Mouse (Mus musculus) stomach, embryonic 15.5 days (tissue): ENCODE measurements around the gene Gm17657. TPM values are rescaled to one million over a fixed set of nuclear protein-coding genes. Genes with fewer than 3 reads are reported as not detected.

ENCODE experiments used
- ATAC-seq: fragments of 200-750 bp; cut with Nextera tagmentation; 2 replicates; pipeline ENCODE4 v1.8.0; 2017; ENCODE audit warnings: low read depth, moderate number of reproducible peaks, moderate TSS enrichment; ENCODE audit not compliant: insufficient read depth, low FRiP score
- H3K27ac ChIP-seq: fragments of 300-500 bp; sonication (generic); 2 replicates; pipeline ENCODE4 v1.5.1; 2015; ENCODE audit warnings: mild to moderate bottlenecking, inconsistent platforms
- H3K27me3 ChIP-seq: fragments of 300-500 bp; sonication (generic); replicated peaks from 2 replicates; pipeline ENCODE4 v1.6.1; 2015; ENCODE audit warnings: inconsistent platforms
- H3K36me3 ChIP-seq: fragments of 300-500 bp; sonication (generic); 2 replicates; pipeline ENCODE4 v1.6.1; 2015; ENCODE audit warnings: inconsistent platforms
- H3K4me1 ChIP-seq: fragments of 300-500 bp; sonication (generic); 2 replicates; pipeline ENCODE4 v1.6.1; 2015; ENCODE audit warnings: inconsistent platforms
- H3K4me2 ChIP-seq: fragments of 300-500 bp; sonication (generic); 2 replicates; pipeline ENCODE4 v1.6.1; 2015; ENCODE audit warnings: mild to moderate bottlenecking, inconsistent platforms
- H3K4me3 ChIP-seq: fragments of 300-500 bp; sonication (generic); replicated peaks from 2 replicates; pipeline ENCODE4 v1.5.1; 2015; ENCODE audit warnings: inconsistent platforms
- H3K9ac ChIP-seq: fragments of 300-500 bp; sonication (generic); 2 replicates; pipeline ENCODE4 v1.6.1; 2015; ENCODE audit warnings: inconsistent platforms
- H3K9me3 ChIP-seq: fragments of 300-500 bp; sonication (generic); 2 replicates; pipeline ENCODE4 v1.6.1; 2016; ENCODE audit warnings: inconsistent platforms
- WGBS: fragments of 180-500 bp; shearing (Covaris S2); methylation state at CpG from one replicate; pipeline ENCODE4 v1.1.7; 2015; 5-methylcytosine and 5-hydroxymethylcytosine counted together
- polyA plus RNA-seq: library from polyadenylated mRNA; unstranded; fragments of >200 nt; fragmentation: Nextera tagmentation; extraction: Ambion mirVana; gene quantifications from 2 replicates; pipeline ENCODE4 v1.2.1, GENCODE M21; 2015

The Gm17657 gene
- polyA plus RNA-seq, 1 experiment from 2014 or later, result not detected

- WGBS, result 92% methylated on average over 6 of the region's 6 CpGs
- Histone ChIP-seq H3K36me3 (peaks cover 12% of the 10 kb centered on the region; the same call in 1 of the 2 replicates), H3K27ac (no peak overlapping the region), H3K4me1 (no peaks in the 10 kb centered on the region), H3K9me3 (no peaks in the 10 kb centered on the region), H3K9ac (no peak overlapping the region), H3K4me2 (no peak overlapping the region), H3K4me3 (no peak overlapping the region), H3K27me3 (no peaks in the 10 kb centered on the region)
- no peak for ATAC-seq
Observed at GRCm38 (mm10) chr17:29569831-29570230, 20.4 kb upstream of the Gm17657 start.

GRCm38 (mm10) chr17:29568435-29568834 is 19.0 kb upstream of the Gm17657 start:
- Histone ChIP-seq H3K27ac (no peak overlapping the region), H3K9ac (no peak overlapping the region), H3K36me3 (peaks cover 12% of the 10 kb centered on the region; the same call in 1 of the 2 replicates), H3K4me1 (no peaks in the 10 kb centered on the region), H3K9me3 (no peaks in the 10 kb centered on the region), H3K4me2 (no peak overlapping the region), H3K4me3 (no peak overlapping the region), H3K27me3 (no peaks in the 10 kb centered on the region)
- WGBS, result 91% methylated on average over 15 of the region's 15 CpGs
- ATAC-seq, result no peak

GRCm38 (mm10) chr17:29565521-29565920 is 16.1 kb upstream of the Gm17657 start:
- no peaks in the 10 kb centered on the region for H3K4me1 ChIP-seq

GRCm38 (mm10) chr17:29558476-29558875 is 9.0 kb upstream of the Gm17657 start:
- Histone ChIP-seq H3K4me3 (no peak overlapping the region), H3K27me3 (no peaks in the 10 kb centered on the region), H3K9me3 (no peaks in the 10 kb centered on the region), H3K4me1 (peaks cover 15% of the 10 kb centered on the region), H3K9ac (no peak overlapping the region), H3K27ac (no peak overlapping the region), H3K4me2 (no peak overlapping the region), H3K36me3 (no peaks in the 10 kb centered on the region)
- 61% methylated on average over 5 of the region's 5 CpGs for WGBS
- no peak for ATAC-seq

More at GRCm38 (mm10) chr17:29565521-29565920, 16.1 kb upstream of the Gm17657 start:
- no peaks in the 10 kb centered on the region for H3K9me3 ChIP-seq
- no peak overlapping the region for H3K4me3 ChIP-seq
- H3K9ac ChIP-seq, result no peak overlapping the region
- H3K27me3 ChIP-seq, result no peaks in the 10 kb centered on the region
- no peak overlapping the region for H3K27ac ChIP-seq
- ATAC-seq, result no peak
- H3K36me3 ChIP-seq, result peaks cover 4% of the 10 kb centered on the region; the same call in 1 of the 2 replicates
- 99% methylated on average over 5 of the region's 5 CpGs for WGBS
- no peak overlapping the region for H3K4me2 ChIP-seq

- Histone ChIP-seq H3K4me2 (0 out of 2 replicates have a peak overlapping the region, but pooled peaks have one; percentile 11), H3K27ac (peak overlapping the region; percentile 70), H3K9me3 (no peaks in the 10 kb centered on the region), H3K9ac (no peak overlapping the region), H3K27me3 (no peaks in the 10 kb centered on the region), H3K4me1 (peaks cover 15% of the 10 kb centered on the region), H3K4me3 (no peak overlapping the region), H3K36me3 (no peaks in the 10 kb centered on the region)
- ATAC-seq, result peak; percentile 83
- WGBS, result 41% methylated on average over 7 of the region's 7 CpGs
Observed at GRCm38 (mm10) chr17:29556893-29557292, 7.5 kb upstream of the Gm17657 start.

- Histone ChIP-seq H3K27me3 (no peaks in the 10 kb centered on the region), H3K9ac (no peak overlapping the region), H3K4me2 (0 out of 2 replicates have a peak overlapping the region, but pooled peaks have one; percentile 11), H3K4me1 (peaks cover 15% of the 10 kb centered on the region), H3K4me3 (no peak overlapping the region), H3K36me3 (no peaks in the 10 kb centered on the region), H3K9me3 (no peaks in the 10 kb centered on the region), H3K27ac (peak overlapping the region; percentile 70)
- 64% methylated on average over 10 of the region's 10 CpGs for WGBS
- no peak for ATAC-seq
Observed at GRCm38 (mm10) chr17:29556456-29556855, 7.0 kb upstream of the Gm17657 start.

GRCm38 (mm10) chr17:29554176-29554575 is 4.7 kb upstream of the Gm17657 start:
- no peak overlapping the region for H3K4me2 ChIP-seq
- H3K9ac ChIP-seq, result no peak overlapping the region
- H3K4me1 ChIP-seq, result peaks cover 28% of the 10 kb centered on the region
- H3K9me3 ChIP-seq, result no peaks in the 10 kb centered on the region
- no peaks in the 10 kb centered on the region for H3K36me3 ChIP-seq
- no peak overlapping the region for H3K4me3 ChIP-seq
- H3K27me3 ChIP-seq, result no peaks in the 10 kb centered on the region
- ATAC-seq, result no peak
- no peak overlapping the region for H3K27ac ChIP-seq

- H3K4me3 ChIP-seq, result no peak within 1 kb of the TSS
- whole genome bisulfite sequencing, result 86% methylated on average over 5 of the region's 5 CpGs
- H3K4me2 ChIP-seq, result peak within 1 kb of the TSS; percentile 90
- H3K9me3 ChIP-seq, result no peaks in the 10 kb centered on the region
- no peaks in the 10 kb centered on the region for H3K36me3 ChIP-seq
- H3K9ac ChIP-seq, result no peak within 1 kb of the TSS
- ATAC-seq, result no peak
- peaks cover 24% of the 10 kb centered on the region for H3K4me1 ChIP-seq
- H3K27ac ChIP-seq, result no peak within 1 kb of the TSS
- H3K27me3 ChIP-seq, result no peaks in the 10 kb centered on the region
Observed at GRCm38 (mm10) chr17:29552162-29552732, 2.8 kb upstream of the Gm17657 start, which contains the start of gene Tmem217. TSS of gene Tmem217 (minus strand) at chr17:29552385.

- ATAC-seq, result no peak
- Histone ChIP-seq H3K9me3 (no peaks in the 10 kb centered on the region), H3K9ac (no peak overlapping the region), H3K4me3 (no peak overlapping the region), H3K36me3 (no peaks in the 10 kb centered on the region), H3K27ac (no peak overlapping the region), H3K27me3 (no peaks in the 10 kb centered on the region), H3K4me1 (peaks cover 15% of the 10 kb centered on the region), H3K4me2 (peak overlapping the region; percentile 90)
- WGBS, result 42% methylated on average over 6 of the region's 6 CpGs
Observed at GRCm38 (mm10) chr17:29551019-29551418, 1.6 kb upstream of the Gm17657 start.

- H3K27ac ChIP-seq, result no peak overlapping the region
- 45% methylated on average over 8 of the region's 8 CpGs for WGBS
- H3K4me2 ChIP-seq, result peak overlapping the region; percentile 90
- no peaks in the 10 kb centered on the region for H3K9me3 ChIP-seq
- H3K4me1 ChIP-seq, result peaks cover 15% of the 10 kb centered on the region
- H3K4me3 ChIP-seq, result peak overlapping the region; percentile 94; the same call in 1 of the 2 replicates
- no peak overlapping the region for H3K9ac ChIP-seq
- ATAC-seq, result no peak
- no peaks in the 10 kb centered on the region for H3K36me3 ChIP-seq
- no peaks in the 10 kb centered on the region for H3K27me3 ChIP-seq
Observed at GRCm38 (mm10) chr17:29548994-29549393, 444 bp downstream of the Gm17657 start.

GRCm38 (mm10) chr17:29548494-29548893 is 944 bp downstream of the Gm17657 start:
- H3K27me3 ChIP-seq, result no peaks in the 10 kb centered on the region
- WGBS, result 57% methylated on average over 3 of the region's 3 CpGs
- no peak overlapping the region for H3K9ac ChIP-seq
- H3K4me3 ChIP-seq, result no peak overlapping the region
- no peaks in the 10 kb centered on the region for H3K9me3 ChIP-seq
- H3K27ac ChIP-seq, result no peak overlapping the region
- H3K4me1 ChIP-seq, result peaks cover 15% of the 10 kb centered on the region
- no peaks in the 10 kb centered on the region for H3K36me3 ChIP-seq
- no peak overlapping the region for H3K4me2 ChIP-seq
- ATAC-seq, result no peak

- H3K4me1 ChIP-seq, result peaks cover 5% of the 10 kb centered on the region
- no peak overlapping the region for H3K4me3 ChIP-seq
- no peaks in the 10 kb centered on the region for H3K27me3 ChIP-seq
- H3K36me3 ChIP-seq, result no peaks in the 10 kb centered on the region
- WGBS, result 90% methylated on average over 5 of the region's 5 CpGs
- no peak overlapping the region for H3K27ac ChIP-seq
- no peak overlapping the region for H3K4me2 ChIP-seq
- H3K9me3 ChIP-seq, result no peaks in the 10 kb centered on the region
- no peak overlapping the region for H3K9ac ChIP-seq
- ATAC-seq, result no peak
Observed at GRCm38 (mm10) chr17:29545241-29545640, 4.2 kb downstream of the Gm17657 start.
